Mouse (Mus musculus) spleen, postnatal 10 days (tissue): ENCODE data around the gene Vmn1r4.
A peak's percentile ranks its signal among the peaks of the same experiment; 100 is the strongest.

Source experiments
- DNase-seq, 2 experiments: peaks; one replicate each; pipeline ENCODE4 v3.0.0; 2021 to 2022; ENCODE audit warnings: low spot score in 2 of 2

Gene Vmn1r4

DNA sequence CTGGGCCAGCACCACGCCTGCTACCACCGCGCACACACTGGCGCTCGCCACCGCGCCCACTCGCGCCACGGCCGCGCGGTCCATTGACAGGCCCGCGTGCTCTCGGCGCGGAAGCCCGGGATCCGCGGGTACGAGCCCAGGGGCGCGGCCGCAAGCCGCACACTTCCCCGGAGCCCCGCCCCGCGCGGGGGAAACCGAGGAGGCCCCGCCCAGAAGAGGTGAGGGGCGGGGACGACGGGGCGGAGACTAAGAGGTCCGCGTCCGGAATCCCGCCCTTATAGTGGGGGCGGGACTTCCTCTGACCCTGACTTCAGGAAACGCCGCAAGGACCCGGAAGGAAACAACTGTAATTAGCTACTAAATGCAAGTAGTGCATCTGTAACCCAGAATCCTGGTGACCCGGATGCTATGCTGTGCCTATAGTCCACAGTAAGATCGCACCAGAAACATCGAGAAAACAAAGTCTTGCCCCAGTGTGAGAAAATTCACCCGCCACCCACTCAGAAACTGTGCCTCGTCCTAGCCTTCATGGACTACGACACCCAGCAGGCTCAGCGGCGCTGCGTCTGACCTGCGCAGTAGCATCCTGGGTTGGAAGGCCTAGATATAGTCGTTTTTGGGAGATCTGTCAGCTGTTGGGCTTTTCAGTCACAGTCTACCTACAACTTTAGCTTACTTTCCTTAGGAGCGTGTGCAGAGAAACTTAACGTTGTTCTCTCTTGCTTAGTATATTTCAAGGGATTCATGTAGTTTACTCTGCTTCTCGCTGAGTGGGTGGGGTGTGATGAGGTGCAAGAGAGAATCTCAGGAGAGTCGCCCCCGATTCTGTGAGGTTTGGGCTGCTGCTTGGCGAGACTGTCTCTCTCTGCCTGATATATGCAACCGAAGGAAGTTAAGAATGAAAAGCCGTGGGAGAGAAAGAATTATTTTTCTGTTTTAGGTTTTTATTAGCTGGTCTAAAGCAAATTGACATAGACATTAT lies at the start of gene Vmn1r4, which contains the start of gene Nt5c3:
Gene Vmn1r4, plus strand, starts transcription at position 290 of the 982 bp plus-strand sequence.
Gene Nt5c3, minus strand, starts transcription at position 207 of the 982 bp plus-strand sequence.
- peak; percentile 91 to 97 for DNase-seq

DNA sequence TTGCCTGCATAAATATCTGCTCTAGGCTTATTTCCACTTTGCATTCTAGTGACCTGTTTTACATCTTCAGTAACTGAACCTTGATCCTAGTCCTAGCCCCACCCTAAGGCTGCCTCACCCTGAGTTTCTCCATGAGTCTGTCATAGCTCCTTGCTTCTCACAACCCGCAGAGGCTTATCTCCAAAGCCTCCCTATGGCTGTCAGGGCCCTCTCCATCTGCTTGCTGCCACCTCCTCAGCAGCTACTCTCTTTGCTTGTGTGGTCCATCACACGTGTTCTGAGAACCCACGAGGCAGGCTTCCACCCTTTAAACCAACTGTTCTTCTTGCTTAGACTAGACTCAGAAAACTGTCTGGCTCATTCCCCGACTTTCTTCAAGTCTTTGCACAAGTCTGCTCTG lies 46.9 kb upstream of the Vmn1r4 start:
- no peak for DNase-seq

DNA sequence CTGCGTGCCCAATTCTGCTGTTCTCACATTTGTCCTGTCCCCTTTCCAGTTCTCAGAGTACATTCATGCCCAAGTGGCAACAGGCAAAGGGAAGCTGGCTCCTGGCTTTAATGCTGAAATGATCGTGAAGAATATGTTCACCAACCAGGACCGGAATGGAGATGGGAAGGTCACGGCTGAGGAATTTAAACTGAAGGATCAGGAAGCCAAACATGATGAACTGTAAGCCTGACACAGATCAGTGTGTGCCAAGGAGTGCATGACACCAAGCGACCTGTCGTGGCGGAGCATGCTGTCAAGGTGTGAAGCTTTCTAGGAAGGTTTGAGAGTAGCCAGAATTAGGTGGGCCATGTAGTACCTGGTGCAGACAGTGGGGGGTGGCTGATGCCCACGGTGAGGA lies 45.8 kb upstream of the Vmn1r4 start:
- DNase-seq = no peak

DNA sequence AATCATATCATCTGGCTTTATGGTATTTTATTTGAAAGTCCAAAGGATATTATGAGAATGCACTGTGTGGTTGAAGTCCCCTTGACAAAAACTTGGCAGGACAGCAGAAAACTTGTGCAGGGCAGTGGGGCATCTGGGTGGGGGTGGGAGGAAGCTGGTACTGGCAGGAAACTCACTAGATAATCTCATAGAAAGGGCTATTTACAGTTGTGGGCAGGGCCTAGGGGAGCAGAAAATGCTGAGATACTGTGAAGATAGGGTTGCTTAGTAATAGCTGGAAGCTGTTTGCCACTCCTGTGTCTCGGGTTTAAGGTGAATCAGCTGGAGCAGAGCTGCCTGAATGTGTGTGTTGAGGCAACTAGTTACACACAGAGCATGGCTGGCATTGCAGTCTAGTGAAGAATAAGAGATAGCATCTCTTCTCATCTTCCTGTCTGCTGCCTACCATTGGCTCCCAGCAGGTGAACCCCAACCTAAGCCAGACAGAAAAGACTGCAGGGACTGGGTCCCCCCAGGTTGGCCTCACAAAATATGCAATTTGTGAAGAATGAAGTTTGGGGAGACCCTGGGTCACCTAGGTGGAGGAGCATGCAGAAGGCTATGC lies 44.4 kb upstream of the Vmn1r4 start:
- DNase-seq = no peak

DNA sequence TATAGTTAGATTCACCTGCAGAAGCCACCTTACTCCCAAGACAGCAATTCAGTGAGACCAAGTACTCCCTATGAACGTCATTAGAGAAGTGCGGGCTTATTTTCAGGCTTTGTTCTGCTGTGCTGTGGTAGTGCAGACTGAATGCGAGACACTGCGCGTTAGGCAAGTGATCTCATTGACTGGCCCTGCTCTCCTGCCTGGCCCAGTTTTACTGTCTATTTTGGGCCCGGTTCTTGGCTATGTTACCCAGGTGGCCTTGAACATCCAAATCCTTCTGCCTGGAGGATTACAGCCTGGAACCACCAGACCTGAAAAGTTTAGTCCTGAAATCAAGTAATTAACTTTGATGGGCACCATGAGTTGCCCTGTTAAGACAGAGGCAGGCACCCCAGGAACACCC lies 35.3 kb upstream of the Vmn1r4 start:
- DNase-seq = no peak

DNA sequence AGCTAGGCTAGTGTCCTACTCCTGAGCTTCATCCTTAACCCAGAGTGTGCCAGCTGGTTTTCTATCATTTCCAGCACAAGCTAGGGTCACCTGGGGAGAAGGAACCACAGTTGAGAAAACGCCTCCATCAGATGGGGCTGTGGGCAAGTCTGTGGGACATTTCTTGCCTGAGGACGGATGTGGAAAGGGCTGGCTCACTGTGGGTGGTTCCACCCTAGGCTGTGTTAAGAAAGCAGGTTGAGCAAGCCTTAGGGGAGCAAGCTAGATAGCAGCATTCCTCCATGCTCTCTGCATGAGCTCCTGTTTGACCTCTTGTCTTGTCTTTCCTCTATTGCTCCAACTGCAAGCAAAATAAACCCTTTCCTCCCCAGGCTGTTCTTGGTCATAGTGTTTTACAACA lies 33.1 kb upstream of the Vmn1r4 start:
- no peak for DNase-seq

DNA sequence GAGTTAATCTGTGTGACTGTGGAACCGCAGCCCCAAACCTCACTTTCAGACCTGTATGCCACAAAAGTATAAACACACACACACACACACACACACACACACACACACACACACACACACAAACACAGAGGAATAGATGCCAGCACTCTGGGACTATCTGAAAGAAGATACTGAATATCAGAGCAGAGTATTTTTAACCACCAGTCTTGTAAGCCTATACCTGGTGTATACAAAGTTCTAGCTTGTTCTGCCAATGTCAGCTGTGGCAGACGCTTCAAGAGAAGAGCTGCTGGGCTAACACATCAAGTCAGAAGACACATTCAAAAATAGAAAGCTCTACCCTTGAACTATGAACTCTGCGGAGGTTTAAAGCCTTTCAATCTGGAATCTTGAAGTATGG lies 24.2 kb upstream of the Vmn1r4 start:
- DNase-seq = no peak

DNA sequence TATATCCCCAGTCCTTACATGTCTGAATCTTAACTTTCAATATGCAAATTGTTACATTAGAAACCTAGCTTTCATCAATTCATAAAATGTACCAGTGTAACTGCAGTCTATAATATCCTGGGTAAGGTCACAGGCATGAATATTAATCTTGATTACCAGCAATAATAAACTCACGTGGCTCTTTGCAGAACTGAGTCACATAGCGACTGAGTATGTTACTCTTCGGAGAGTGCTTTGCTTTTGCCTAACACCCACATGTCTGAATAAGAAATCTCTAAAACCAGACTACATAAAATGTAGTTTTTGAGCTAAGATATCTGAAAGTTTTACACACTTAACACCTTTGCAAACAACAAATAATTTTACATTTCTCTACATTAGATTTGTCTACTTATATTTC lies 22.5 kb upstream of the Vmn1r4 start:
- no peak for DNase-seq

DNA sequence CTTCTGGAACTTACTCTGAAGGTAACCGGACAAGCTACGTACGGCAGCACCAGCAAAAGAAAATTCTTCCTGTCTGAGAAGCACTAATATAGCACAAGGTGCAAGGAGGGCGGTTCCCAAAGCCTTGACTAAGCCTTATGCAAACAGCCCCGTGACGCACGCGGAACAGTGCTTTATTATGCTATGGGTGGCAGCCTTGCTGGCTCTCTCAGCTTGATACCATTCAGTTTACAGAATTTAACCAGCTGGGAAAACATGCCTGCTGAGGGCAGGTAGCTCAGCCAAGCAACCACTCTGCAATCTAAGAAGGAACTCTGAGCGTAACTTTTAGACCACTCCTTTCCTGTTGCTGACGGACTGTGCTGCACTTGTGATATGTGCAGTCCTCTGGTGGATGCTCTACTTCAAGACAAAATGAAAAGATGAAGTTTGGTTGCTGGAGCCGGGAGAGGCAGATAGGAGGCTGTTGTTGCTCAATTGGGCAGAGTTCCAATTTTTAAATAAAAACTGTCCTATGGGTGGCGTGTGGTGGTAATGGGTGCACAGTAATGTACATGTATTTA lies 21.9 kb upstream of the Vmn1r4 start:
- peak; percentile 80 to 84 for DNase-seq

DNA sequence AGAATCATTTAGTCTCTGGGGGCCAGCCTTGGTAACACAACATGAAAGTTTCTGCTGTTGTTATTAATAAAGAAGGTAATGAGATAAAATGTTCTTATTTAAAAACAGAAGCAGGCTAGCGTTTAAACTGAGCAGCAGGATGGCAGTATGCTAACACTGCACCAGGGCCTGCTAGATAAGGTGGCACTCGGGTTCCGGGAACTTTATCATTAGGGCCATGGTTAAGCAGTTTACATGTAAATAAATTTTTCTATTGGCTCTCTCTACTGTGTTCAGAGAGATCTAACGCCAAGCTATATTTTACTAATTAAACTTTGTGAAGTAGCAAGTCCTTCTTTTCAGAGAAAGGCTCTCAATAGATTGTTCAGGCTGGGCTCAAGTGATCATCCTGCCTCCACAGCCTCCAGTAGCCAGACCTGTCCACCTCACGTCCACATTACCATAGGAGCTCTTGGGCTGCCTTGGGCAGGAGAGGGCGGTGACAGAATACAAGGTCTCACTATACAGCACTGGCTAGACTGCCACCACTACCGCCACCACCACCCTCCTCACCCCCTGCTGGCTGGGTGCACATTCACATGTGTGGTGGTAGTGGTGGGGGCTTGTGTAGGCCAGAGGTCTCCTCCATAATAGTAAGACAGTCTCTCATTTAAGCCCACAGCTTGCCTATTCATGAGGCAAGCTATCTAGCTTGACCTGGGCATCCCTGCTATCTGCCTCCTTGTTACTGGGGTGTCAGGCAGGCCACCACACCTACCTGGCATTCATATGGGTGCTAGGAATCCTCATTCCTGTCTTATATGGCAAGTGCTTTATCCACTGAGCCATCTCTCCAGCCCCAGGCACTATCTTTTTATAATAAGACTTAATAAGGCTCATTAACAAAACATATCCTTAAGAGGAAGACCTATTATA lies 21.0 kb upstream of the Vmn1r4 start:
- DNase-seq = peak; percentile 71 to 75

DNA sequence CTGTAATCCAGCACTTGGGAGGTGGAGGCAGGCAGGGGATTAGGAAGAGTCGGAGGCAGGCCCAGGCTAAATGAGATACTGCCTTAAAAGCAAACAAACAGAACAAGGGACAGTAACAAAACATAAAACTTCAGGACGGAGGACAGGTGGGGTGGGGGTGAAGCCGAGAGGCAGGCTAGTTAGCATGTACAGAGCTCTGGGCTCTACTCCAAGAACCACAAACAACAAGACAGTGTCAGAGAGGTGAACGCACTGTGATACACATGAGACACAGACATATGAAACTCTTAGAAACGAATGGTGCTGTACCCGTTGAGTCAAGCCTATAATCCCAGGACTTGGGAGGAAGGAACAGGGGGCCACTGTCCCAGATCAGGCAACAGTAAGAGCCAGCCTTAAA lies 20.0 kb upstream of the Vmn1r4 start:
- peak in 1 of 2 experiments; percentile 33 for DNase-seq

DNA sequence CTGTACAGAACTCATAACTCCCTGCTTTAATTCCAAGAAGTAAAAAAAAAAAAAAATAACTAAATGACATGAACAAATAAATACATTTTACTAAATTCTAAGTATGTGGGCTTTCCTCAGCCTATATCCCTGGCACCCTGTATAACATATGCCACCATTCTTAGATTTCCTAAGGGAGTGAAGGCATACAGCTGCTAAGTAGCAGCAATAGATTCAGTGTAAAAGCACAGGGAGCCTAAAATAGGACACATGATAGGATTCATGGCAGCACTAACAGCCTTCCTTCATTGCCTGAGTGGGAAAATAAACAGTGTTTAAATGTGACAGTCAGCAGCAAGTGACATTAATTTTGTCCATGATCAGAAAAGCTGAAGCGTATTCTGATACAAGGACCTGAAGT lies 19.5 kb upstream of the Vmn1r4 start:
- DNase-seq = peak in 1 of 2 experiments; percentile 6

DNA sequence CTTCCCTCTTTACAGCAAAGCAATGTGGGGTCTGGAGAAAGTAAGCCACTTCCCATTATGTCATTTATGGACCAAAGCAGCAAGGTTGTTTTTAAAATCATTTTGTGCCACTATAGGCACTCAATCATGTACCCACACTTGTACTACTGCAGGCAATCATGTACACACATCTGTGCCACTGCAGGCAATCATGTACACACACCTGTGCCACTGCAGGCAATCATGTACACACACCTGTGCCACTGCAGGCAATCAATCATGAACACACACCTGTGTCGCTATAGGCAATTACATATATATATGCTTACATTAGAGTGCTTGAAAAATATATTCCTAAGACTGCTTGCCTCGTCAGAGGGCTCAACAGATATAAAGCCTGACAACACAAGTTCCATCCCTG lies 18.8 kb upstream of the Vmn1r4 start:
- DNase-seq = peak; percentile 32 to 40

DNA sequence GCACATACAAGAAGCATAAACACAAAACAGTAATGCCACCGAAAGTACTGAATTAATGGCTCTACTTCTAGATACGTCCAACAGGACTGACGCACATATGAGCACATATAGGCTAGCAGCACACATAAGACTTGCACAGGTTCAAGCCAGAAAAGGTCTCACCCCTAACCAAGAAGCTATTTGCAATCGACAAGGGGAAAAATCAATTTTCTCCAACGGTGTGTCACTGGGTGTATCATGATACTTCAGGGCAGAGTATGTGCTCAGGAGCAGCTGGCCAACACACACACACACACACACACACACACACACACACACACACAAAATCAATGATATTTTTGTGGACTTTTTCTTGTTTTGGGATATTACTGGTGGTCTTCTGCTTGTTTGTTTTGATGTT lies 18.3 kb upstream of the Vmn1r4 start:
- peak in 1 of 2 experiments; percentile 7 for DNase-seq

DNA sequence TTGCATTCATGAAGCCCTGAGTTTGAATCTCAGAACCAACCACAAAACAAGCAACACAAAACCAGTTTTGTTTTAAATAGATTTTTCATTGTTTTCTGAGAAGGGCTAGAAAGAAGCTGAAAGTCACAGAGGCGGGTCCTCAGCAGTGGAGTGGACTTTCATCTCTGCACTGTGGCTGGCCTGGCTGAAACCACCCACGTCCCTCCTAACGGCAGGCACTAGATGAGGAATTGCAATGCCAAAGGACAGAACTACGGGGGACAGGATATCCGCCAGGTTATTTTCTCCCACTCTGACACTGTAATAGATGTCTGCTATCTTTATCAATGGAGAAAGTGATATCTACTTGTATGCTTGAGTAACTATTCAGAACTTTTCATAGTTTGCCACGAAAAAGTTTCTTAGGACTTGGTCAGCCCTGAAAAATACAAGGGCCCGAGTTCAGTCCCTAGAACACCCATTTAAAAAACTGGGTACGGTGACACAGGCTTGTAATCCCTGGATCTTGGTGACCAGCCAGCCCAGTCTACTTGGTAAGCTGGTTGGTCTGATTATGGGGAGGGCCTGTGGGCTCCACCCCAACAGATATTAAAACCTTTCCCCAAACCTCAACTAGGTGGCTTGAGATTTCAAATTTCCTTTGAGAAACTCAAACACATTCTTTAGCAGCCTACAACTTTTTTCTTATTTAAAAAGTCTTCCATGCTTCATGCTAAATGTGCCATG lies 17.5 kb upstream of the Vmn1r4 start:
- DNase-seq = peak; percentile 20 to 54

DNA sequence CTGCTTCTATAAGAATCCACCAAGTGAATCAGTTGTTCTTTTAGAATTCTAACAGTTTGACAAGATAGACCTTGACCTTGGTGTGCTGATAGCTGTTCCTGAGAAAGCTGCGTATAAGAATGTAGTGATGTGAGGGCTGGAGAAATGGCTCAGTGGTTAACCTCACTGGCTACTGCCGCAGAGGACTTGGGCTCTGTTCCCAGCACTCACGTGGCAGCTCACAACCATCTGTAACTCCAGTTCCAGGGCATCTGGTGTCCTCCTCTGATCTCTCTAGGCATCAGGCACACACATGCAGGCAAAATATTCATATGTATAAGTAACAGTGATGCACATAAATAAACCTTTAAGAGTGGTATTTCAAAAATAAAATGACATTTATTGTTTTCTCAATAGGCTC lies 15.8 kb upstream of the Vmn1r4 start:
- no peak for DNase-seq

DNA sequence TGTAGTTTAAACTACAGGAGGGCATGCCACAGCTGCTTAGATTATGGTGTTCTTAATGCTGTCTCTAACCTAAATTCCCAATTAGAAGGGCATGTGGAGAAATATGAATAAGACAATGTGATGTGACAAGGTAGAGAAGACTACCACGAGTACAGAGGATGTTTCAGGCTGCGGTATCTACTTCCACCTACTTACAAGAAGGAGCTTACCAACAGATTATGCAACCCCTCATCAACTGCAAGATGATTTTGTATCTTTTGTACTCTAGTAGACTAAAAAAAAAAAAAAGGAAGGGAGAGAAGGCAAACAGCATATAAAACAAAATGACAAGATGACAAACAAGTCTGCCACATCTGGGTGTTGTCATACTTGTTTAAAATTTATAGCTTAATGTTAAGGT lies 15.4 kb upstream of the Vmn1r4 start:
- no peak for DNase-seq

DNA sequence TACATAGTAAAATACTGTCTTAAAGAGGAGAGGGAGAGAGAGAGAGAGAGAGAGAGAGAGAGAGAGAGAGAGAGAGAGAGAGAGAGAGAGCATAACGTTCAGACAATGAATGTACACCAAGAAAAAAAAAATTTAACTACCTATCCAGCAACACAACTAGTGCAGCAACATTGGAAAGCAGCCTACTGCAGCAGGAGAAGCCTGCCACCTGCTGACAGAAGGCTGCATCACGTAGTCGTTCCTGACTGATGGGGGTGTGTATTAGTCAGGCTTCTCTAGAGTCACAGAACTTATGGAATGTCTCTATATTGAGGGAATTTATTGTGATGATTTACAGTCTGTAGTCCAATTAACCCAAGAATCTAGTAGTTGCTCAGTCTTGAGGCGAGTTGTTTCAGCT lies 14.9 kb upstream of the Vmn1r4 start:
- DNase-seq = peak; percentile 75 to 86

DNA sequence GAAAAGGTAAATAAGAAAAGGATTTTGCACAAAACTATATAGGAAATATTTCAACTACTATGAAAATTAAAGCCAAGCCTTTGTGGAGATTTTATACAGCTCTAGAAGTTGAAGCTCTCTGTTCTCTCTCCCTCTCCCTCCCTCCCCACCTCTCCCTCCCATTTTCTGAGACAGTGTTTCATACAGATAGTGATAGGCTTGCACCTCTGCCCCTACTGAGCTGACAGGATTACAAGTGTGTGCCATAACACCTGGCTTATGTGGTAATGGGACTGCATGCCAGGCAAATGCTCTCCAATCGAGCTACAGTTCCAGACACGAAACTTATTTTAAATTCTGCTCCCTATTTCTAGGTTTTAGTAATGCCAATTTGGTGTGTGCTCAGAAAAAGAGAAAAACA lies 12.9 kb upstream of the Vmn1r4 start:
- DNase-seq = peak in 1 of 2 experiments; percentile 41

DNA sequence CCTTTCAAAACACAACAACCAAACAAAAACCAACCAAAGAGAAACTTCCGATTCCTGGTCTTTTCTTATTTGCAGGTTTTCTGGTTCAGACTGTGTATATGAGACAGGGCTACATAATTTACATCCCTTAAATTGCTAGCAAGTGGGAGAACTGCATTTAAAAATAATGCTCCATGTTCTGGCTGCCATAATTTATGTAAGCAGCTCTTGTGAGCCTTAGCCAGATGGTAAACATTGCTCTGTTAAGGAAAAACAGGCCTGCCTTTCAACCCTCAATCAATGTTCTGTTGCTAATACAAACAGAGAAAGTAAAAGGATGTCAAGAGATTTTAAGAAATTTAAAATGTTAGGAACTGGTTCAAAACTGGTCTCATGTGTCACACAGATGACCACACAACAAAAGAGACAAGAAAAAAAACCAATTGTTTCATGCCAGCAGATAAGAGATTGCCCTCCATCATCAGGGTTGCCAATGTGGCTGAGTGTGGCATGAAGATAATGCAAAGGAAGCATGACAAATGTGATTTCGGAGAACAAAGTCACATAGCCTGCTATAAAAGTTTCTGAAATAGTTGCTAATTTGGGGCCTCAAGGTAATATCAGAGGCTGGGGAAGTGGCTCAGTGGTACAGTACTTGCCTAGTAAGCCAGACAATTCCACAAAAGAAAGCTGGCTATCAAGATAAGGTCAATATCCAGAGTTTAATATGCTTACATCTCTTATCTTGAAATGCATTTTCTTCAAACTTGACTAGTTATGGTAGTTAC lies 10.5 kb upstream of the Vmn1r4 start:
- peak in 1 of 2 experiments; percentile 10 for DNase-seq
